Mouse (Mus musculus): Measurements from ENCODE around the gene Ttc16.

DNA sequence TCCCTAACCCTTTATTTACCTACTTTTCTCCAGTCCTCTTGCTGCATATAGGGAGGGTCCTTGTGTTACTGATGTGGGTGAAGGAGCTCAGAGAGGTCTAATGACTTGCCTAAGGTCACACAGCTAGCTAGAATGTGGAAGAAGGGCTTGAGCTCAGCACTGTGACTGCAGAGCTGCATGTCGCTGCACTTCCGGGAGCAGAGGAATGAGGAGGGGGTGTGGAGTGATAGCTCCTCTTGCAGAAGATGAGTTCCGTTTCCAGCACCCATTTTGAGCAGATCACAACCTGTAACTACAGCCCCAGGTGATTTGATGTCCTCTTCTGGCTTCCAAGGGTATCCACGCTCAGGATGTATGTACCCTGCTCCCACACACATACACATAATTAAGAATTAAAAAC is 51.3 kb downstream of the Ttc16 start:
- TF ChIP-seq GATA1 (IDR thresholded peaks at IDR 0.05; ENCODE audit: borderline replicate concordance, low read length) (no peak), FLI1 (IDR thresholded peaks at IDR 0.05; ENCODE audit: low read length) (no peak)
